In the genomic region with DNA sequence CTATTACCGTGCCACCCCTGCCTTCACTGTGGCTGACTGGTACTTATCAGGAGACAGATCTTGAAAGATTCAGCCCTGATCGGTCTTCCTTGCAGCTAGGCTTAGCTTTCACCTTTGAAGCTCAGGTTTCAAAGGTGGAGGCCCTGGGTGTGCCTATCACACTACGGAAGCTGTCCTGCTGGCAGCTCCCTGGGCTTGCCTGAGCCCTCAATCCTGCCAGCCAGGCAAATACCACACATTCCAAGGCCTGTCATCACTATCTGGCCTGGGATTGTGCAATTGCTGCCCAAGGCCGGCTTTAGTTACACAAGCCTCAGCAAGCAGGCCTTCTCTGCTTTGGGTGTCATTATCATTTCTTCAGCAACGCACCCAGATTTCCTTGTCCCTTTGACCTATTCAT, we compare ENCODE assay signal across 9 mouse cellular contexts.
A peak's percentile ranks its signal among the peaks of the same experiment; 100 is the strongest.
DNase-seq lines count a peak whose midpoint lies in the region; ATAC-seq and TF ChIP-seq lines count a peak whose summit lies in the region.
"Had no signal": no experiment of that assay in that cellular context is flagged by ENCODE, and none has a peak within 500 bp of the region (broad histone marks: within the 10 kb centered on the region; RNA-seq: fewer than 3 reads in every experiment).

No protein-coding gene starts in this region.

- 36% methylated on average over 5 of the region's 5 CpGs for WGBS in kidney, postnatal 0 days

- no peaks in the 10 kb centered on the region for H3K27me3 ChIP-seq in kidney, postnatal 0 days (ENCODE audit: insufficient read depth, low read length)
- H3K27me3 ChIP-seq: liver, embryonic 15.5 days had no signal

- no peaks in the 10 kb centered on the region for H3K4me1 ChIP-seq in kidney, postnatal 0 days (replicated peaks; ENCODE audit: insufficient read depth, low read length)
- H3K4me1 ChIP-seq: liver, embryonic 15.5 days had no signal

- H3K9me3 ChIP-seq in kidney, postnatal 0 days (replicated peaks; ENCODE audit: low read length), result no peaks in the 10 kb centered on the region
- H3K9me3 ChIP-seq: liver, embryonic 15.5 days had no signal

- H3K4me2 ChIP-seq in kidney, postnatal 0 days (ENCODE audit: low read length), result no peak overlapping the region
- H3K4me2 ChIP-seq: liver, embryonic 15.5 days had no signal

- peak; percentile 28 to 70 for DNase-seq in urinary bladder, adult 18-20 months (ENCODE audit: low spot score in 2 of 2)
- no peak for DNase-seq in urinary bladder, postnatal 10 days (ENCODE audit: low spot score)
- peak; percentile 62 for DNase-seq in gastrocnemius, postnatal 25 days
- peak; percentile 67 for DNase-seq in kidney, postnatal 0 days (ENCODE audit: low spot score)
- peak; percentile 82 for DNase-seq in mesoderm, embryonic 11.5 days (ENCODE audit: low read depth, low spot score)
- DNase-seq in right cerebral cortex, postnatal 4 days, result no peak
- DNase-seq in thymus, postnatal 4 days, result no peak
- no peak for DNase-seq in layer of hippocampus, adult 2 months (ENCODE audit: low spot score in 2 of 2)

- no peaks in the 10 kb centered on the region for H3K36me3 ChIP-seq in kidney, postnatal 0 days (ENCODE audit: insufficient read depth, low read length)
- H3K36me3 ChIP-seq: liver, embryonic 15.5 days had no signal

- no peak overlapping the region for H3K9ac ChIP-seq in kidney, postnatal 0 days (ENCODE audit: low read depth, low read length)
- H3K9ac ChIP-seq: liver, embryonic 15.5 days had no signal

- no peak overlapping the region for H3K27ac ChIP-seq in kidney, postnatal 0 days
- H3K27ac ChIP-seq in layer of hippocampus, adult 2 months, result no peak overlapping the region
- H3K27ac ChIP-seq: liver, embryonic 15.5 days had no signal

- peak; percentile 91 for ATAC-seq in kidney, postnatal 0 days (replicated peaks; ENCODE audit: low FRiP score, low read depth)

- no peak overlapping the region for H3K4me3 ChIP-seq in kidney, postnatal 0 days (replicated peaks; ENCODE audit: low read depth, low read length)
- no peak overlapping the region for H3K4me3 ChIP-seq in layer of hippocampus, adult 2 months
- H3K4me3 ChIP-seq: liver, embryonic 15.5 days had no signal

- TF ChIP-seq CTCF in kidney, postnatal 0 days (IDR thresholded peaks at IDR 0.05; ENCODE audit: low read depth), result no peak
- no peak for TF ChIP-seq CTCF in layer of hippocampus, adult 2 months (conservative IDR thresholded peaks at IDR 0.05)

Comparison
In these comparisons a context has a peak if more than half of its experiments do, and no peak if none do; other contexts are left out.
1. DNase-seq: peak in urinary bladder, adult 18-20 months (2 of 2), gastrocnemius, postnatal 25 days (single experiment), kidney, postnatal 0 days (single experiment) and mesoderm, embryonic 11.5 days (single experiment); none in urinary bladder, postnatal 10 days (single experiment), right cerebral cortex, postnatal 4 days (single experiment), thymus, postnatal 4 days (single experiment) and layer of hippocampus, adult 2 months (0 of 2).